Mouse (Mus musculus): ENCODE measurements around the gene Rap2b.
A peak's percentile ranks its signal among the peaks of the same experiment; 100 is the strongest.

The Rap2b gene

GRCm38 (mm10) chr3:61361338-61361737, at the start of gene Rap2b:
TSS of gene Rap2b (plus strand) at chr3:61361638.
- no peak for DNase-seq

GRCm38 (mm10) chr3:61315002-61315401, 46.4 kb upstream of the Rap2b start:
- no peak for DNase-seq

GRCm38 (mm10) chr3:61320031-61320430, 41.4 kb upstream of the Rap2b start:
- DNase-seq = no peak

GRCm38 (mm10) chr3:61321632-61322031, 39.8 kb upstream of the Rap2b start:
- no peak for DNase-seq

GRCm38 (mm10) chr3:61336205-61336604, 25.2 kb upstream of the Rap2b start:
- DNase-seq = no peak

- no peak for DNase-seq
Observed at GRCm38 (mm10) chr3:61337230-61337629, 24.2 kb upstream of the Rap2b start.

GRCm38 (mm10) chr3:61340321-61340720, 21.1 kb upstream of the Rap2b start:
- DNase-seq = peak; percentile 63

- DNase-seq = no peak
Observed at GRCm38 (mm10) chr3:61344031-61344430, 17.4 kb upstream of the Rap2b start.

GRCm38 (mm10) chr3:61345636-61346035, 15.8 kb upstream of the Rap2b start:
- DNase-seq = no peak

- DNase-seq = no peak
Observed at GRCm38 (mm10) chr3:61348036-61348614, 13.3 kb upstream of the Rap2b start.

- no peak for DNase-seq
Observed at GRCm38 (mm10) chr3:61349433-61349832, 12.0 kb upstream of the Rap2b start.

GRCm38 (mm10) chr3:61355464-61355863, 6.0 kb upstream of the Rap2b start:
- no peak for DNase-seq

GRCm38 (mm10) chr3:61358107-61358506, 3.3 kb upstream of the Rap2b start:
- DNase-seq = peak; percentile 50

GRCm38 (mm10) chr3:61358756-61359293, 2.6 kb upstream of the Rap2b start:
- peak; percentile 18 for DNase-seq

- DNase-seq = no peak
Observed at GRCm38 (mm10) chr3:61362821-61363160, 1.4 kb downstream of the Rap2b start.

- DNase-seq = peak; percentile 94
Observed at GRCm38 (mm10) chr3:61363161-61363988, 1.9 kb downstream of the Rap2b start.

GRCm38 (mm10) chr3:61363989-61364660, 2.7 kb downstream of the Rap2b start:
- peak; percentile 98 for DNase-seq

GRCm38 (mm10) chr3:61364661-61364977, 3.2 kb downstream of the Rap2b start:
- no peak for DNase-seq

- DNase-seq = peak; percentile 61
Observed at GRCm38 (mm10) chr3:61364978-61365778, 3.7 kb downstream of the Rap2b start.

- peak; percentile 35 for DNase-seq
Observed at GRCm38 (mm10) chr3:61365779-61366373, 4.4 kb downstream of the Rap2b start, which contains the start of gene B430305J03Rik. TSS of gene B430305J03Rik (minus strand) at chr3:61365951.

GRCm38 (mm10) chr3:61368446-61368845, 7.0 kb downstream of the Rap2b start:
- no peak for DNase-seq

GRCm38 (mm10) chr3:61376001-61376400, 14.6 kb downstream of the Rap2b start:
- DNase-seq = no peak

Data from kidney, postnatal 10 days (tissue).